Mouse (Mus musculus): ENCODE measurements around the gene Sh3gl2. TPM values are rescaled to one million over a fixed set of nuclear protein-coding genes. Genes with fewer than 3 reads are reported as not detected.

The Sh3gl2 gene
- 0.28 TPM in 1 of 2 replicates, not detected in the other for polyA plus RNA-seq (2011; ENCODE audit: insufficient read length, low read depth, missing spikeins)

- Histone ChIP-seq H3K4me1 (ENCODE audit: control insufficient read depth, insufficient read depth, low read length) (no peaks in the 10 kb centered on the region), H3K27ac (ENCODE audit: insufficient read depth, low read length) (no peak within 1 kb of the TSS), H3K4me3 (ENCODE audit: insufficient read depth, low read length) (peak within 1 kb of the TSS; percentile 52)
- TF ChIP-seq POLR2A (IDR thresholded peaks at IDR 0.05; ENCODE audit: low read depth, low read length) (no peak), CTCF (IDR thresholded peaks at IDR 0.05; ENCODE audit: borderline replicate concordance, insufficient read depth, low read length) (no peak)
Measured at GRCm38 (mm10) chr4:85205071-85205635, at the start of gene Sh3gl2. Sh3gl2 (plus strand) TSS chr4:85205126.

GRCm38 (mm10) chr4:85161156-85161555, 43.8 kb upstream of the Sh3gl2 start:
- TF ChIP-seq CTCF (IDR thresholded peaks at IDR 0.05; ENCODE audit: borderline replicate concordance, insufficient read depth, low read length) = no peak
- TF ChIP-seq POLR2A (IDR thresholded peaks at IDR 0.05; ENCODE audit: low read depth, low read length) = no peak
- Histone ChIP-seq H3K27ac (ENCODE audit: insufficient read depth, low read length) (no peak overlapping the region), H3K4me1 (ENCODE audit: control insufficient read depth, insufficient read depth, low read length) (no peaks in the 10 kb centered on the region), H3K4me3 (ENCODE audit: insufficient read depth, low read length) (no peak overlapping the region)

GRCm38 (mm10) chr4:85162468-85163312, 42.2 kb upstream of the Sh3gl2 start:
- TF ChIP-seq POLR2A (IDR thresholded peaks at IDR 0.05; ENCODE audit: low read depth, low read length) = no peak
- peak; percentile 92 for TF ChIP-seq CTCF (IDR thresholded peaks at IDR 0.05; ENCODE audit: borderline replicate concordance, insufficient read depth, low read length)
- Histone ChIP-seq H3K4me1 (ENCODE audit: control insufficient read depth, insufficient read depth, low read length) (no peaks in the 10 kb centered on the region), H3K27ac (ENCODE audit: insufficient read depth, low read length) (no peak overlapping the region), H3K4me3 (ENCODE audit: insufficient read depth, low read length) (no peak overlapping the region)

GRCm38 (mm10) chr4:85163313-85163615, 41.7 kb upstream of the Sh3gl2 start:
- Histone ChIP-seq H3K4me1 (ENCODE audit: control insufficient read depth, insufficient read depth, low read length) (no peaks in the 10 kb centered on the region), H3K27ac (ENCODE audit: insufficient read depth, low read length) (no peak overlapping the region), H3K4me3 (ENCODE audit: insufficient read depth, low read length) (no peak overlapping the region)
- no peak for TF ChIP-seq POLR2A (IDR thresholded peaks at IDR 0.05; ENCODE audit: low read depth, low read length)

GRCm38 (mm10) chr4:85168001-85168400, 36.9 kb upstream of the Sh3gl2 start:
- TF ChIP-seq POLR2A (IDR thresholded peaks at IDR 0.05; ENCODE audit: low read depth, low read length) = no peak
- TF ChIP-seq CTCF (IDR thresholded peaks at IDR 0.05; ENCODE audit: borderline replicate concordance, insufficient read depth, low read length) = no peak
- Histone ChIP-seq H3K27ac (ENCODE audit: insufficient read depth, low read length) (no peak overlapping the region), H3K4me1 (ENCODE audit: control insufficient read depth, insufficient read depth, low read length) (no peaks in the 10 kb centered on the region), H3K4me3 (ENCODE audit: insufficient read depth, low read length) (no peak overlapping the region)

GRCm38 (mm10) chr4:85175466-85175865, 29.5 kb upstream of the Sh3gl2 start:
- TF ChIP-seq POLR2A (IDR thresholded peaks at IDR 0.05; ENCODE audit: low read depth, low read length) (no peak), CTCF (IDR thresholded peaks at IDR 0.05; ENCODE audit: borderline replicate concordance, insufficient read depth, low read length) (no peak)
- Histone ChIP-seq H3K27ac (ENCODE audit: insufficient read depth, low read length) (no peak overlapping the region), H3K4me1 (ENCODE audit: control insufficient read depth, insufficient read depth, low read length) (no peaks in the 10 kb centered on the region), H3K4me3 (ENCODE audit: insufficient read depth, low read length) (no peak overlapping the region)

GRCm38 (mm10) chr4:85178394-85179051, 26.4 kb upstream of the Sh3gl2 start:
- no peak overlapping the region for H3K27ac ChIP-seq (ENCODE audit: insufficient read depth, low read length)
- no peak for TF ChIP-seq CTCF (IDR thresholded peaks at IDR 0.05; ENCODE audit: borderline replicate concordance, insufficient read depth, low read length)
- no peak for TF ChIP-seq POLR2A (IDR thresholded peaks at IDR 0.05; ENCODE audit: low read depth, low read length)

GRCm38 (mm10) chr4:85186011-85186410, 18.9 kb upstream of the Sh3gl2 start:
- Histone ChIP-seq H3K4me1 (ENCODE audit: control insufficient read depth, insufficient read depth, low read length) (no peaks in the 10 kb centered on the region), H3K27ac (ENCODE audit: insufficient read depth, low read length) (no peak overlapping the region), H3K4me3 (ENCODE audit: insufficient read depth, low read length) (no peak overlapping the region)
- no peak for TF ChIP-seq POLR2A (IDR thresholded peaks at IDR 0.05; ENCODE audit: low read depth, low read length)
- TF ChIP-seq CTCF (IDR thresholded peaks at IDR 0.05; ENCODE audit: borderline replicate concordance, insufficient read depth, low read length) = peak; percentile 46; the same call in 1 of the 2 replicates

More at GRCm38 (mm10) chr4:85178394-85179051, 26.4 kb upstream of the Sh3gl2 start:
- no peaks in the 10 kb centered on the region for H3K4me1 ChIP-seq (ENCODE audit: control insufficient read depth, insufficient read depth, low read length)
- H3K4me3 ChIP-seq (ENCODE audit: insufficient read depth, low read length) = no peak overlapping the region

- no peaks in the 10 kb centered on the region for H3K4me1 ChIP-seq (ENCODE audit: control insufficient read depth, insufficient read depth, low read length)
- H3K27ac ChIP-seq (ENCODE audit: insufficient read depth, low read length) = no peak overlapping the region
- no peak overlapping the region for H3K4me3 ChIP-seq (ENCODE audit: insufficient read depth, low read length)
- TF ChIP-seq POLR2A (IDR thresholded peaks at IDR 0.05; ENCODE audit: low read depth, low read length) = no peak
- no peak for TF ChIP-seq CTCF (IDR thresholded peaks at IDR 0.05; ENCODE audit: borderline replicate concordance, insufficient read depth, low read length)
Measured at GRCm38 (mm10) chr4:85196201-85196600, 8.7 kb upstream of the Sh3gl2 start.

- TF ChIP-seq CTCF (IDR thresholded peaks at IDR 0.05; ENCODE audit: borderline replicate concordance, insufficient read depth, low read length) = no peak
- no peak for TF ChIP-seq POLR2A (IDR thresholded peaks at IDR 0.05; ENCODE audit: low read depth, low read length)
- H3K27ac ChIP-seq (ENCODE audit: insufficient read depth, low read length) = no peak overlapping the region
- H3K4me3 ChIP-seq (ENCODE audit: insufficient read depth, low read length) = no peak overlapping the region
- H3K4me1 ChIP-seq (ENCODE audit: control insufficient read depth, insufficient read depth, low read length) = no peaks in the 10 kb centered on the region
Measured at GRCm38 (mm10) chr4:85198431-85198830, 6.5 kb upstream of the Sh3gl2 start.
